Mouse (Mus musculus): ENCODE data around the gene Olfr1218. TPM values are rescaled to one million over a fixed set of nuclear protein-coding genes. Genes with fewer than 3 reads are reported as not detected.
"Not testable (repeated sequence)": the region's sequence is repeated elsewhere in the genome, so short reads cannot be mapped to it uniquely, and the experiment has no call there.

Gene Olfr1218
- not detected for total RNA-seq (2021)
- long read RNA-seq, experiment 1, result 0 reads
- long read RNA-seq, experiment 2, result 0 reads

GRCm38 (mm10) chr2:89061087-89061486 is at the start of gene Olfr1218:
Olfr1218 (minus strand) TSS chr2:89061187.
- DNase-seq (ENCODE audit: low spot score in 2 of 2), result no peak

GRCm38 (mm10) chr2:89106735-89107134 is 45.7 kb upstream of the Olfr1218 start, which contains the start of gene Olfr1220:
Olfr1220 (minus strand) TSS chr2:89106835.
- DNase-seq (ENCODE audit: low spot score in 2 of 2), result no peak

GRCm38 (mm10) chr2:89105651-89106050 is 44.7 kb upstream of the Olfr1218 start:
- no peak for DNase-seq (ENCODE audit: low spot score in 2 of 2)

GRCm38 (mm10) chr2:89093848-89094247 is 32.9 kb upstream of the Olfr1218 start:
- no peak for DNase-seq (ENCODE audit: low spot score in 2 of 2)

- DNase-seq (ENCODE audit: low spot score in 2 of 2), result no peak
Observed at GRCm38 (mm10) chr2:89083413-89083812, 22.4 kb upstream of the Olfr1218 start, which contains the start of gene Olfr1219. Olfr1219 (minus strand) TSS chr2:89083513.

GRCm38 (mm10) chr2:89081487-89081886 is 20.5 kb upstream of the Olfr1218 start:
- no peak for DNase-seq (ENCODE audit: low spot score in 2 of 2)

GRCm38 (mm10) chr2:89031965-89032364 is 29.0 kb downstream of the Olfr1218 start, which contains the start of gene Olfr1217:
Olfr1217 (minus strand) TSS chr2:89032065.
- no peak for DNase-seq (ENCODE audit: low spot score in 2 of 2)

- DNase-seq (ENCODE audit: low spot score in 2 of 2), result not testable (repeated sequence)
Observed at GRCm38 (mm10) chr2:89021436-89021835, 39.6 kb downstream of the Olfr1218 start.

- DNase-seq (ENCODE audit: low spot score in 2 of 2), result no peak
Observed at GRCm38 (mm10) chr2:89018240-89018639, 42.7 kb downstream of the Olfr1218 start, which contains the start of gene Olfr1216. Olfr1216 (minus strand) TSS chr2:89018340.

- no peak for DNase-seq (ENCODE audit: low spot score in 2 of 2)
Observed at GRCm38 (mm10) chr2:89006873-89007272, 54.1 kb downstream of the Olfr1218 start, which contains the start of gene Olfr1215. Olfr1215 (minus strand) TSS chr2:89006973.

Other genes with a start within 250 kb of the Olfr1218 start
- not detected for gene Olfr1202, start 246.7 kb downstream of the Olfr1218 start, total RNA-seq (2021)
- not detected for gene Olfr1205, start 231.4 kb downstream of the Olfr1218 start, total RNA-seq (2021)
- not detected for gene Olfr1204, start 211.9 kb downstream of the Olfr1218 start, total RNA-seq (2021)
- gene Olfr1206, start 198.0 kb downstream of the Olfr1218 start, total RNA-seq (2021), result not detected
- not detected for gene Olfr1208, start 158.9 kb downstream of the Olfr1218 start, total RNA-seq (2021)
- not detected for gene Olfr1209, start 146.0 kb downstream of the Olfr1218 start, total RNA-seq (2021)
- gene Olfr1211, start 123.1 kb downstream of the Olfr1218 start, total RNA-seq (2021), result not detected
- gene Olfr1212, start 107.2 kb downstream of the Olfr1218 start, total RNA-seq (2021), result not detected
- not detected for gene Gm13762, start 80.9 kb downstream of the Olfr1218 start, total RNA-seq (2021)
- gene Olfr1214, start 68.5 kb downstream of the Olfr1218 start, total RNA-seq (2021), result not detected
- not detected for gene Olfr1215, start 54.2 kb downstream of the Olfr1218 start, total RNA-seq (2021)
- gene Olfr1216, start 42.8 kb downstream of the Olfr1218 start, total RNA-seq (2021), result not detected
- not detected for gene Olfr1217, start 29.1 kb downstream of the Olfr1218 start, total RNA-seq (2021)
- not detected for gene Olfr1219, start 22.3 kb upstream of the Olfr1218 start, total RNA-seq (2021)
- not detected for gene Olfr1220, start 45.6 kb upstream of the Olfr1218 start, total RNA-seq (2021)
- gene Olfr1221, start 56.1 kb upstream of the Olfr1218 start, total RNA-seq (2021), result not detected
- gene Olfr1222, start 71.9 kb upstream of the Olfr1218 start, total RNA-seq (2021), result not detected
- gene Olfr1223, start 90.4 kb upstream of the Olfr1218 start, total RNA-seq (2021), result not detected
- not detected for gene Olfr1224-ps1, start 102.9 kb upstream of the Olfr1218 start, total RNA-seq (2021)
- not detected for gene Olfr1225, start 113.5 kb upstream of the Olfr1218 start, total RNA-seq (2021)
- not detected for gene Olfr1226, start 138.9 kb upstream of the Olfr1218 start, total RNA-seq (2021)
- gene Olfr1228, start 192.9 kb upstream of the Olfr1218 start, total RNA-seq (2021), result not detected
- gene Olfr1229, start 226.8 kb upstream of the Olfr1218 start, total RNA-seq (2021), result not detected
- gene Olfr1230, start 236.1 kb upstream of the Olfr1218 start, total RNA-seq (2021), result not detected
- not detected for gene Olfr1231, start 245.9 kb upstream of the Olfr1218 start, total RNA-seq (2021)

Measured in adrenal gland, adult 18-20 months (tissue).